Mouse (Mus musculus) layer of hippocampus, adult 9-10 months (tissue): Measurements from ENCODE around the gene Abr.
A peak's percentile ranks its signal among the peaks of the same experiment; 100 is the strongest.

ENCODE experiments used
- DNase-seq: peaks from one replicate; pipeline ENCODE4 v3.0.0; 2022; ENCODE audit warnings: low spot score

Gene Abr

DNA sequence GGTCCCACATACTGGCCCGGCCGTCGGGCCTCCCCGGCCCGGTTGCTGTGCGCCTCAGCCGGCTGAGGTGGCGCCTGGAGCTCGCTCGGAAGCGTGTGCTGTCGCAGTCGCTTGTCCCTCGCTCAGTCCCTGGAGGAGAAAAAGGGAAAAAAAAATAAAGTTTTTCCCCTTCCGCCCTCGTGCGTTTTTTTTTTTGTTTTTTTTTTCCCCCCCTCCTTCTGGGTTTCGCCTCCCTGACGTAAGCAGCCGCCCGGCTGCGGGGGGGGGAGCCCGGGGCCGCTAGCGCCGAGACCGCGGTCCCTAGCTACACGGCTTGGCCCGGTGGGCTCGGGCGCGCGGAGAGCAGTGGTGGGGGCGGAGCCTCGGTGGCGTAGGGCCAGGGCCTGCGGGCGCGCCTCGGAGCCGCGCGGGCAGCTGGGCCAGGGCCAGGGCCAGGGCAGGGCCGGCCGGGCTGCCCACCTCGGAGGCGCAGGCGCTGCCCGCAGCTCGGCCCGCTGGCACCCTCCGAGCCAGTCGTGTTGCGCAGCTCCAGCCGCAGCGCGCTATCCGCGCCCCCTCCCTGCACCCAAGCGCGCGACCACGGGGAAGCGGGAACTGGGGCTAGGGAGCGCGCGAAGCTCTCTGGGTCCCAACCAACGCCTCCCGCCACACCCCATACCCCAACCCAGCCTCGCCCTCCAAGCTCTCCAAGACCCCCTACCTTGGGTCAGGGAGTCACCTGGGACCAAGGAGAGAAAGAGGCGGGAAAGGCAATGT lies 1.3 kb upstream of the Abr start:
- DNase-seq, result no peak

DNA sequence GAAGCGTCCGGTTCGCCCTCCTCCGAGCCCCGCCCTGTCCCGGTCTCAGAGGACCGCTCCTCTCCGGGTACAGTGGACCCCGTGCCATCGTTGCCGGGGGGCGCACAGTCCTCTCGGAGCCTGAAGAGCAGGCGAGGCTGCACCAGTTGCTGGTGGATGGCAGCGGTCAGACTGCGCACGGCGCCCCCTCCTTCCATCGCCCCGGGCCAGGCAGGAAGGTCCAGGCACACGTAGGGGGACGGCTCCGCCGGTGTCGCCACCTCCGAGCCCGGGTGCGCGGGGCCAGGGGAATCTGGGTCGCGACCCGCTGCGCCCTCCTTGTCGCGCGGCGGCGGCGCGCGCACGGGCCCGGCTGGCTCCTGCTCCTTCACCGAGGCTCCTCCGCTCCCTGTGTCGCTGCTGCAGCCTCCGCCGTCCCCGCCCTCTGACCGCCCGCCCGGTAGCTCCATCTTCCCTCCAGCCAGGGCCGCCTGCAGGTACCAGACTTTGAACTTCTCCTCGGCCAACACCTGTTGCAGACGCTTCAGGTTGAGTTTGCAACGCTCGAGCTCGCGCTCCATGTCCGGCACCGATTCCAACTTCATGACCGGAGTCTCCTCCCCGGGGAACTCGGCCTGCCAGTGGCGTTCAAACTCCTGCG lies 572 bp upstream of the Abr start:
- no peak for DNase-seq

DNA sequence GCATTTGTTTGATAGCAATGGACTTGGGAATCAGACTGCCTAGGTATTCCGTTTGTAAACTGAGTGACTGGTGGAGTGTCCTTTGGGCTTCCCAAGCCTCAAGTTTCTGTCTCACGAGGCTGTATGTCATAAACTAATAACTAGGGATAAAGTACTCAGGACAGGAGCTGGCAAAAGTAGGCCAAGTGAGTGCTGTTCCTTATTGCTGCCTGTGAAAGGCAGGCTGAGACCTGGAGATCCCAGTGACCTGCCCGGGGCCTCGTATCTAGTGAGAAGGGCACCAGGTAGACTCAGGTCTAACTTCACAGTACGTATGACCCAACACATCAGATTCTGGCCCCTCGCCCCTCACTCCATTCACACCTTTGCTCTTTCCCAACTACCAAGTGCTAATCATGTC lies 4.0 kb downstream of the Abr start:
- DNase-seq, result no peak

DNA sequence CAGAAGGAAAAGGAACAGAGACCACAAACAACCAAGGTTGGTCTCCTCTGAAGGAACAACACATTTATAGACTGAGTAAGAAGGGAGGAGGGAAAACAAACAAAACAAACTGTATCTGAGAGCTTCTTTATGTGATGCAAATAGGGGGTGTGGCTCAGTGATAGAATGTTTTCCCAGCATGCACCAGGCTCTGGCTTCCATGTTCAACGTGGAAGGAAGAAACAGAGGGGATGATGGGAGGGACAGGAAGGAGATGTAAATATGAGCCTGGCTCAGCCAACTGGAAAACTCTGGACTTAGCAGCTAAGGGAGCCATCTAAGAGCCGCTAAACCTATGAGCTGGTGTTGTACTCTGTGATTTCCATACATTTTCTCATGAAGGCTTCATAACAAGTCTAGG lies 7.9 kb downstream of the Abr start:
- no peak for DNase-seq

DNA sequence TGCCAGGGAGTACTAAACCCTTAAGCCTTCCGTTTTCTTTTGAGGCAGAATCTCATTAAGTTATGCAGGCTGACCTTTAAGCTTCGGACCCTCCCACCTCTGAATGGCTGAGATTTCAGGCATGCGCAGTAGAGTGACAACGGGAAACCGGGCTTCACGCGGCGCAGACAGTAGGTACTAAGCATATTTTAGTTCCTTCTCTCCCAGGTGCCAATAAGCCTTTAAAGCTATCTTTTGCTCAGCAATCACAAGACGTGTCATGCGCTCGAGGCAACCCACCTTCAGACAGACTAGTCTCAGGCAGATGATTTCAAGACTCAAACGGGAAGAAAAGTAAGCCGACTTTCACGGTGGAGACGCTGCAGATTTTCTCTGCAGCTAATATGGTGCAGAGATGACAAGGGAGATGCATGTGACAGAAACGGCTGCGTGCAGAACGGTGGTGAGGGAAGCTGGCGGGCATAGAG lies 9.4 kb downstream of the Abr start:
- DNase-seq, result peak; percentile 43

DNA sequence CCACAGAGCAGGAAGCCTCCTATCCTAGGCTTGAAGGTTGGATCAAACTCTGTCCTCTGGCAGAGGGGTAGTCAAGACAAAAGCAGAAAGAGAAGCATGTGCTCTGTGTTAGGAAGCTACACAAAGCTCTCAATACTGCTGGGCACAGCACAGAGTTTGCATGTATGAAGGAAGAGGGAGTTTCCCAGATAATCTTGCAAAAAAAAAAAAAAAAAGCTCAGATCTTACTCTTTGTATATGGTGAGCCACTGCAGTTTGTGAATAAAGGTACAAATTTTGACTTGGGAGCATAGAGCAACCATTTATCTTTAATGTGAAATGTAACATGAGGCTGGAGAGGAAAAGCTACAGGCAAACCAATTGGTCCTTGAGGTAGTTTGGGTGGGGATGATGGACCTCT lies 11.2 kb downstream of the Abr start:
- DNase-seq, result no peak

DNA sequence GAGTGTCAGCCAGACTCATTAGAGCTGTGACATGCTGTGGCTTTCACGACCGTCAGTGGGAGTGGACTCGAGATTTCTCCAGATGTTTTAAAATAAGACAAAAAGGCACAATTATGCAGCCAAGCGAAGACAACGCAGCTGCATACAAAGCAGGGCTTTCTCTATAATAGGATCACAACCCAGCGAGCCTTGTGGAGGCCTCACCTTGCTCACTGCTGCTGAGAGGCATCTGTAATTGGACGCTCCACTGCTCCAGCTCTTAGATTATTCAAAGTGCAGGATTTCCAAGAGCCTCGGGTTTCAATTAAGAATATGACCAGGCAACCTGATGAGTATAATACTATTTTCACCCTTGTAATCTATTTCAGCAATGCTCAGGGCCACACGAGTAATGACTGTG lies 15.6 kb downstream of the Abr start:
- DNase-seq, result no peak

DNA sequence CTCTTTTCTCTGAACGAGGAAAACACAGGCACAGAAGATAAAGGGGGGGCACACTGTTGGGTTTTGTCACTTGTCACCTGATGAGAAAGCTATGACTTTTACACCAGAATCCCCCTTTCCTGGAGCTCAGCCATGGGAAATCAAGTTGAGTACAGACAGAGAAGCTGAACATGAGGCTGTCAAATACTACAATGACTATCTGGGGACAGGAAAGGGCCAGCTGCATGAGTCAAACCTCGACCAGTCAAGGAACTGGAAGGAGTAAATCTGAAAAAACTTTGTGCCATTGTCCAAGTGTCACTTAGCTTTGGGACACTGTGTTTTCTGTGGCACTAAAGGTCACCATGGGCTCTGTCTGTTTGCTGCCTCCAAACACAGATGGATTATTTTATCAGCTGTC lies 22.9 kb downstream of the Abr start:
- DNase-seq, result no peak

DNA sequence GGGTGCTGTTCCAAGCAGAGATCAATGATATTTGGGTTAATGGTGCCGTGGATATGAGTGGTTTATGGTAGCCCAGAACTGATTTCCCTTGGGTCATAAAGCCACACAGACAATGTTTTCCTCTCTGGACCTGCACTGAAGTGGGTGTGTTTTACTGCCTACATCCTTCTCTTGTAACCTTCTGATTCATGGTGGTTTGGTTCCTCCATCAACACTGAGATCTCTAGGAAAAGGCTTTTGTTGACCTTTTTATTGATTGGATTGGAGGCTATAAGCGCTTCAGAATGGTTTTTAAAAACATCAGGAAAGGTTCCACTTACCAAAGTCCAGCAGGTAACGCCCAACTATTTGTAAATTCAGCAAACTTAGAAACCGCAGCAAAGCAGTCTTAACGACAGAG lies 23.4 kb downstream of the Abr start:
- DNase-seq, result no peak

DNA sequence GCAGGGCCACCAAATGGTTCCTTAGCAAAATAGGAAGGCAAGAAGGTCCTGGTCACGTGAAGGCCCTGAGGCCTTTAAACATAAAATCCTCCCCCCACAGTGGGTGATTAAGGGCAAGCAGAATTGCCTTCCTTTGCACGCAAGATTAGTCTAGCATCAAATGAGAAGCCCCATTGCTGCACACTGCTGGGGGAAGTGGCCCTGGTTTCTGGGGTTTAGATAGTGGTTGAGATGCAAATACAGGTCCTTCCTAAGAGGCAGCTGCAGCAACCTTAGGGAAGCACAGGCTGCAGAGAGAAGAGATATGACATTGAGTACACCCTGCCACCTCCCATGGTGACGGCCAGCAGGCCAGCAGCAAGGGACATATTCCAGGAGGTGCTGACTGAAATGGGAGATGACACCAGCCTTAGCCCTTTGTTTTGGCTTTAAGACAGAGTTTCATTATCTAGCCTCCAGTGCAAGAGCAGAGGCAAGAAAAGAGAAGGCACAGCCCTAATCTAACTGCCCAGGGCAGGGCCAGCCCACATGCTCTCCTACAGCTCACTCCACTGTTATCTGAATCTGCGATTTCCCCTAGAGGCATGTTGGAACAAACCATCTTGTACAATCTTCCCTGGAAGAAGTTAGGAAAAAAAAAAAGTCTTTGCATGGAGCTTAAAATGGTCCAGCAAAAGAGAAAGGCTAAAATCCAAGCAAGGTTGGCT lies 28.3 kb downstream of the Abr start:
- no peak for DNase-seq

DNA sequence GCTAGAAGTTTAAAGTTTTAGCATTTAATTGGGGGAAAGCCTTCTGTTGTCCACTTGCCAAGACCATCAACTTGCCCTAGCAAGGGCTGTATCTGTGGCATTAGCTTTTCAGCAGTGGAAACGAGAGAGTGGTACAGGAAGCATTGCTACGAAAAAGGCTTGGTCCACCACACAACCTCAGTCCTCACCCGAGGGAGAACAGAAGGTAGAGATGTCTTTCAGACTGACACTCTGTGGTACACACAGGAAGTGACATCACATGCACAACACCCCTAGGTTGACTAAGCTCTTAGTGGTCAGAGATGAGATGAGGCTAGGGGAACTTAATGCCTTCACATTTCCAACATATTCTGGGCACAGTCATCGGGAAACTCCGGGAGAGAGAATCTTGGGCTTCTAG lies 32.4 kb downstream of the Abr start:
- DNase-seq, result no peak

DNA sequence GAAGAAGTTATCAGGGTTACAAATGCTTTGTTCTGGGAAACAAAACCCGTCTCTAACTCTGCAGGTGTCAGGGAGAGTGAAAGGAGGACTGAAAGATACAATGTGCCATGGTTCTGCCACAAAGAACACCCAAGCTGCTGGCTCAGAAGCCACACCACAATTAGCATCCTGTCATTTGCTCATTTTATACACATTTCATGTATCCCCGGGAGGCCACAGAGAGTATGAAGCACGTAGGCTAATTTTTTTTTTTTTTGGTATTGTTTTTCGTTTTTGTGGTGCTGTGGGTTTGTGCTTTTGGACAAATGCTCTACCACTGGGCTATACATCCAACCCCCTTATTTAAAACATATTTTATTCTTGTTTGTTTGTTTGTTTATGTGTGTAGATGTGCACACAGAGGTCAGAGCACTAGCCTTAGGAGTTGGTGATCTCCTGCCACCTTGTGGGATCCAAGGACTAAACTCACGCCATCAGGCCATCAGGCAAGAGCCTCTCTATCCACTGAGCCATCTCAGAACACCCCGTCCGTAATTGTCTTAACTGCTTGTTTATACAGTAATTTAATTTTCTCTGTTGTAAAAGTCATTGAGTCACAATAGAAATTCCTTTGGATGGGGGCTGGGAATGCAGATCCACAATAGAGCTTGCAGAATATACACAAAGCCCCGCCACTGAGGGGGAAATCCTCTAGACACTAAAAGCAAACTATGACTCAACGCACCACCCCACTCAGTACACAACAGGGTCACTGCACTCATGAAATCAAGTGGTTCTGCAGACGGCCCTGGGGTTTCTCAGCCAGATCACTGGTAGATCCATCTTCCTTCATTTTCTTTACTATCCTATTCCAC lies 33.3 kb downstream of the Abr start:
- DNase-seq, result no peak

DNA sequence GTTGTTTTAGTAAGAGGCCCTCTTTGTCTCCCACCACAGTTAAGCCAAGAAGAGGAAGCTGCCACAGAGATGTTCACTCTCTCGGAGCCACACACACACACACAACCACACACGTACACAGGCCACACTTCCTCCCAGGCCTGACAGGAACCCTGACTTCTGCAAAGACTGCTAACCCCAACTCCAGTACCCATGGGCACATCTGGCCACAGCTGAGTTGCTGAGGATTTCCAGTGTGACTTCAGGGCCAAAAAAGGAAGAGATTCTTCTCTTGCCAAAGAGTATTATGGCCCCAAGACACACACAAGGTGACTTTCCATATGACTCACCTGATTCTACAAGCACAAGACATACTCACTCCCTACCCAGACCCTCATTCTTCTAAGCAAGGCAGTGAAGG lies 34.1 kb downstream of the Abr start:
- DNase-seq, result no peak

DNA sequence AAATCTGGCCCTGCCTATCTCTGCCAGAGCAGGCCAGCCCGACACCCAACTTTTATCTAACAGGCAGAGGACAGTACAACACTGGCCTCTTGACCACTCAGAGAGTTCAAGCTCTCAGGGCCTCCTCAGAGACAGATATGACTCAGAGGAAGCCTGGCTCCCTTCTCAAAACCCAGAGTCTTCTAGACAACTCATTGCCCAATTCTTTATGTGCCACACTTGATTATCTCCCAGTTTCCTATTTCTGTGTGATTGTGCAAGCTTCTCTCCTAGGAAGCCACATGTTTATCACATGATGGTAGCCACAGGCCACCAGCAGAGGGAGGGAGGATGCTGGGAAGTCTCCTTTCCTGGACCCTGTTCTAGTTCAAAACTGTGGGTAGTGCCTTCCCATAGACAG lies 34.8 kb downstream of the Abr start:
- no peak for DNase-seq

DNA sequence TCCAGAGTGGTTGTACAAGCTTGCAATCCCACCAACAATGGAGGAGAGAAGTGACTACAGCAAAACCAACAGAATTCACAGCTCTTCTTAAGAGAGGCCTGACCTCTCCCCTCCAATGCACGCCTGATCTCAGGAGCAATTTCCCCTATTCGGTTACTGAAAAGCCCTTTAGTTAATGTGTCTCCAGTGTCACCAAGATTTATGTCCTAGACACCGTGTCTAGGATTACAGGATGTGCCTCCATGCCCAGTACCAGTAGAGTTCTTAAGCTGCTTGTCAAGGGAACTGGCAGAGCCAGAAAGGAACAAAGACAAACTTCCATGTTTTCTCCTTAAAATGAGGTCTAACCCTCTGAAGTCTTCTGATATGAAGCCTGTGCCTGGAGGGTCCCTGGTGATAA lies 36.0 kb downstream of the Abr start:
- DNase-seq, result no peak

DNA sequence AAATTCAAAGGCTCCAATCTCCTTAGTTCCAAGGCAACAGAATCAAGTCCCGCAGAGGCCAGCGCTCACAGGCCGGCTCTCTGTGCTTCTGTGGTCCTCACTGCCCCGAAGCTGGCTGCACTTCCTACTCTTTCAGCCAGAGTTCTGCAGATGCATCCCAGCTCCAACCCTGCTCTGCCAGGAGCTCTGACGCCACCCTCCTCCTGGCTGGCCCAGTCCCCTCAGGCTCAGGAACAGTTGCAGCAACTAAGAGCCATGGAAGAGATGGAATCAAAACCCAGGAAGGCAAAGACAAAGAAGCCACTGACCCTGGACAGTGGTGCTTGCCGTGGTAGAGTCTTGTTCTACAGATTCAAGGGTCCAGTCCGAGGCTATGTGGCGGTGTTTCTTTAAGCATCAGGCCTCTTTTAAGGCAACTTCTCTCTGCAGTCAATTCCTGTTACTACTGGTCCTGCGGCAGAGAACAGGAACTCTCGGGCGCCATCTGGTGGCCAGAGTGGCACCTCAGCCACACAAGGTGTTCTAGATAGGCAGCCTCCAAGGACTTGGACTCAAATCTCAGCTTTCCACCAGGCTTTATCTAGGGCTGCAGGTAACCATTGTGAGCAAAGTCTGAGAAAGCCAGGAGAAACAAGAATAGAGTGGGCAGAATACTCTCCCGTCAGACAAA lies 44.4 kb downstream of the Abr start:
- DNase-seq, result peak; percentile 85

DNA sequence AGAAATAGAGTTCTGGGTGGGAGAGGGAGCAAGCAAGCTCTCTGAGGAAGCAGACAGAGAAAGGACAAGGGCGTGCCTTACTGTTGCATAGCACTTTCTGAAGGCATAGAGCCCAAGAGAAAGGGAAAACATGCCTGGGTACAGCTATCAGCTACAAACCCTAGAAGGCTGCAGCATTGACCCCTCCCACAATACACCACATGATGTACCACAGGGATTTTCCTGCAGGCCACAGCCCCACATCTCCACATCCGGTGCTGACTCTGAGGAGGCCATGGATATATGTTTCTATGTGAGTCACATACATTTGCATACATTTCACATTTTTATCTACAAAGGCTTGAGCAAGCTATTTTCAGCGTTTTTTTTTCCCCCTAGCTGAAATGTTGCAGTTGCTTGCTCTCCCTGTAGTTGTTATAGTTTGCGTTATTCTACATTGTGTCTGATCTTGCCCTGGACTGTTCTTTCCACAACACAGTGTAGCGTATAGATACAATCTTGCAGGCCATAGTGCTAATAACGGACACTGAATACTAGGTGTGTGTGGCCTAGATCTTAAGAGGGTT lies 49.2 kb downstream of the Abr start:
- DNase-seq, result no peak

DNA sequence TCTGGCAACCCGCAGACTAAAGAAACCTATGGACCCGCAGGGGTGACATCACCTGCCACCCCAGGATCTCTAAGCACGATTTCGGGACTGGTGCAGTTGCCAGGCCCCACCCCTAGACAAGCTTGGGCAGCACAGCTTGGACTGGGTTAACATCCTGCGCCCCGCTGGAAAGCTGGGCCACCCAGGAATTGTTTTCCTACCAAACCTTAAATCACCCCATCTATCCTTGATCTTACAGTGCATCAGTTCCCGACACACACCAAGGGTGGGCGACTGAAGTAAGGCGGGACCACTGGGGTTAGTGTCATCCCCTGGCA lies 50.5 kb downstream of the Abr start:
- DNase-seq, result no peak

DNA sequence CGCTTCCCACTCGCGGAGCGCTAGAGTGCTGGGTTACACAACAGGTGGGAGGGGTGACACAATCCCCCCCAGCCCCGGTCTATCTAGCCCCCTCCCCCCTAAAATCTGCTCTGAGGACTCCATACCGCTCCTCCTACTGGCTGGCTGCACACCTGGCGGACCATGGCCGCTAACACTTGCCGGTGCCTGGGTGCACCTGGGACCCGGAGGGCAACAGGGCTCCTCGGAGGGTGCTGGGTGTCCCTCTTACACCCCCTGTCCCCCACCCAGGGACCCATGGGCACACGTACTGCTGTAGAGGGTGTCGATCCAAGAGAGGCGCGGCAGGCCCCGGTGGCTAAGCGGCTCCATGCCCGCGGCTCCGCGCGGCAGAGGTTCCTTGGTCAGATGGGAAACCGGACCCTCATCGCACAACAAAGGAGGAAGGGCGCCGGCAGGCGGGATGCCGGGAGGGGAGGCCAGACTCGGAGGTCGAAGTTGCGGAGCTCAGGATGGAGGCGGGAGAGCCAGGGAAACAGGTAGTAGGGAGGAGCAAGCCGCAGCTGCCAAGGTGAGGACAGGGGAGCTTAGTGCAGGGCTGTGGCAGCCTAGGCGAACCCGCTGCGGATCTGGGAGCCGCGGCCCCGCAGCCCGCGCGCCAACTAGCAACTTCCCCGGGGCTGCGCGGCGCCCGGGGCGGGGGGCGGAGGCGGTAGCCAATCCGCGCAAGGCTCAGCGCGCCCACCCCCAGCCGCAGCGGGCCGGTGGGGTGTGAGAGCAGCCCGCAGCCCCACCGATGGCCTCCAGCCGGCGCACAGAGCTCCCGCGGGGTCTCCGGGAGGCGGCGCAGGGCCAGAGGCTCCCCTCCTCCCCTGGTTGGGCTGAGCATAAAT lies 51.1 kb downstream of the Abr start:
- DNase-seq, result no peak

DNA sequence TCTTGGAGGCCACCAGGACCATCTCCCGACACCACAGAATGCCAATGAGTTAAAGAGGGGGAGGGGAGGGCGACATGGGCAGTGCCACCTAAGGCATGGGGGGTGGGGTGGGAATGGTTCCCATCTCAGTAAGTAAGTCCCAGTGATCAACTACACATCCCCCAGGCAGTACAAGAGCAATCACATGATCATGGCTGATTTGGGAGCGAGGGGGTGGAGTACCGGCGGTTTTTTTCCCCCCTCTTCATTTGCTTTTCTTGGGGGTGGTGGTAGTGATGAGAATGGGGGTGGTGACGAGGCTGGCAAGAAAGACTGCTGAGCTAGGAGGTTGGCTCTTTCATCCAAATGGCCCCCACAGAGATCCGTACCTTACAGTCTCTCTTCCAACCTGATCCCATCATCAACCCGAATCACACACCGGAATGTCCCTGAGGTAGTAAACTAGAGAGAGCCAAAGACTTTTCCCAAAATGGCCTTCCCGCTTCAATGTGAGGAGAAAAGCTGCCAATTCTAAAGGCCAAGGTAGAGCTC lies 51.8 kb downstream of the Abr start:
- no peak for DNase-seq
